Mouse (Mus musculus): ENCODE data around the gene Tagln3.

The Tagln3 gene

GRCm38 (mm10) chr16:45724061-45724741 is at the start of gene Tagln3:
TSS of gene Tagln3 (minus strand) at chr16:45724608.
- DNase-seq (ENCODE audit: extremely low spot score), result peak; percentile 81

GRCm38 (mm10) chr16:45770914-45771313 is 46.5 kb upstream of the Tagln3 start:
- DNase-seq (ENCODE audit: extremely low spot score), result no peak

GRCm38 (mm10) chr16:45767853-45768640 is 43.6 kb upstream of the Tagln3 start:
- DNase-seq (ENCODE audit: extremely low spot score), result no peak

- no peak for DNase-seq (ENCODE audit: extremely low spot score)
Measured at GRCm38 (mm10) chr16:45767434-45767833, 43.0 kb upstream of the Tagln3 start.

- DNase-seq (ENCODE audit: extremely low spot score), result no peak
Measured at GRCm38 (mm10) chr16:45765801-45766494, 41.5 kb upstream of the Tagln3 start.

GRCm38 (mm10) chr16:45765102-45765501 is 40.7 kb upstream of the Tagln3 start:
- DNase-seq (ENCODE audit: extremely low spot score), result no peak

GRCm38 (mm10) chr16:45762859-45763505 is 38.6 kb upstream of the Tagln3 start:
- no peak for DNase-seq (ENCODE audit: extremely low spot score)

- no peak for DNase-seq (ENCODE audit: extremely low spot score)
Measured at GRCm38 (mm10) chr16:45761425-45761824, 37.0 kb upstream of the Tagln3 start.

- no peak for DNase-seq (ENCODE audit: extremely low spot score)
Measured at GRCm38 (mm10) chr16:45758726-45759269, 34.4 kb upstream of the Tagln3 start.

GRCm38 (mm10) chr16:45757421-45758078 is 33.1 kb upstream of the Tagln3 start:
- DNase-seq (ENCODE audit: extremely low spot score), result no peak

- peak; percentile 50 for DNase-seq (ENCODE audit: extremely low spot score)
Measured at GRCm38 (mm10) chr16:45756855-45757254, 32.4 kb upstream of the Tagln3 start.

GRCm38 (mm10) chr16:45743591-45744144 is 19.3 kb upstream of the Tagln3 start:
- DNase-seq (ENCODE audit: extremely low spot score), result peak; percentile 12

- peak; percentile 99 for DNase-seq (ENCODE audit: extremely low spot score)
Measured at GRCm38 (mm10) chr16:45742615-45743476, 18.4 kb upstream of the Tagln3 start, which contains the start of gene Abhd10. TSS of gene Abhd10 (minus strand) at chr16:45742955.

- no peak for DNase-seq (ENCODE audit: extremely low spot score)
Measured at GRCm38 (mm10) chr16:45737880-45738279, 13.5 kb upstream of the Tagln3 start.

- no peak for DNase-seq (ENCODE audit: extremely low spot score)
Measured at GRCm38 (mm10) chr16:45736724-45737123, 12.3 kb upstream of the Tagln3 start.

- DNase-seq (ENCODE audit: extremely low spot score), result no peak
Measured at GRCm38 (mm10) chr16:45729163-45729562, 4.8 kb upstream of the Tagln3 start.

GRCm38 (mm10) chr16:45724742-45725102 is 314 bp upstream of the Tagln3 start:
- no peak for DNase-seq (ENCODE audit: extremely low spot score)

GRCm38 (mm10) chr16:45723172-45723901 is 1.1 kb downstream of the Tagln3 start:
- DNase-seq (ENCODE audit: extremely low spot score), result peak; percentile 24

- DNase-seq (ENCODE audit: extremely low spot score), result no peak
Measured at GRCm38 (mm10) chr16:45722460-45722951, 1.9 kb downstream of the Tagln3 start.

Measured in embryo, embryonic 9.5 days (tissue).